Mouse (Mus musculus) cerebellum, adult 9-11 months (tissue): ENCODE measurements around the gene Vmn1r31.

Source experiments
- DNase-seq: peaks from one replicate; pipeline ENCODE4 v3.0.0; 2022

Gene Vmn1r31

GRCm38 (mm10) chr6:58475230-58475629, at the start of gene Vmn1r31:
Gene Vmn1r31 (minus strand): TSS chr6:58475330.
- DNase-seq, result no peak

GRCm38 (mm10) chr6:58443285-58443684, 31.8 kb downstream of the Vmn1r31 start, which contains the start of gene Vmn1r30:
Gene Vmn1r30 (minus strand): TSS chr6:58443385.
- no peak for DNase-seq
